Mouse (Mus musculus): ENCODE data around the gene Cabcoco1.

The Cabcoco1 gene

DNA sequence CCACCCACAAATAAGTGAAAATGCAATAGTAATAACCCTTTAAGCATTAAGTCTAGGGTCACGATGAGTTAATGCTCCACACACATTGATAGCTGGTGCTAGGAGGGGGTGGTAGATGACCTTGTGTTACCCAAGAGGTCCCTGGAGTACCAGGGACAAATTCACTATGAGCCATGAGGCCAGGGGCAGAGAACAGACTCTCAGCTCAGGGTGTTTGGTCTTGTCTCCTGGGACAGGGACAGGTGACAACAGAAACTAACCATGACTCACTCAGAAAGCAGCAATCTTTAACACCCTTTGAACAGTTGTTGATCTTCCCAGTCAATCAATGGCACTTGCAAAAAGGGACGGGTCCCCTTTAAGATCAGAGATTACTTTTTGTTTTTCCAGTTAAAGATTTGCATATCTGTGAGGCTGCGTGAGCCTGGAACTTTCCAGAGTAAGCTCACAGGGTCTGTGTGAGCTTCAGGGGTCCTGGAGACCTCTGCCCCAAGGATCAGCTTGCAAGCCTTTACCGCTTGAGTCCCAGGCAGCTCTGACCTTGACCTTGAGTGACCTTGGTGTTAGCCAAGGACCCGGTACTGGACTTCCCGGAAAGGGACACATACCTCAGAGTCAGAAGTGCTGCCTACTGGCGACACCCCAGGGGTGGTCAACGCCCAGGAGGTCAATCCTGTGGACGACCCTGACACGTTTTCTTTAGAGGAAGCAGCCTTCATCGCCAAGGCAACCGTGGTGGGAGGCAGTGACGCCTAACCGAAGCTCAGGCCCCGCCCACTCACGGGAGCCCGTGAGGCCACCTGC, at the start of gene Cabcoco1:
Gene Cabcoco1, minus strand, starts transcription at position 758 of the 804 bp plus-strand sequence.
- no peak for DNase-seq (ENCODE audit: extremely low spot score, low read depth, low spot score)

GRCm38 (mm10) chr10:68589530-68590252, 48.0 kb upstream of the Cabcoco1 start:
- no peak for DNase-seq (ENCODE audit: extremely low spot score, low read depth, low spot score)

DNA sequence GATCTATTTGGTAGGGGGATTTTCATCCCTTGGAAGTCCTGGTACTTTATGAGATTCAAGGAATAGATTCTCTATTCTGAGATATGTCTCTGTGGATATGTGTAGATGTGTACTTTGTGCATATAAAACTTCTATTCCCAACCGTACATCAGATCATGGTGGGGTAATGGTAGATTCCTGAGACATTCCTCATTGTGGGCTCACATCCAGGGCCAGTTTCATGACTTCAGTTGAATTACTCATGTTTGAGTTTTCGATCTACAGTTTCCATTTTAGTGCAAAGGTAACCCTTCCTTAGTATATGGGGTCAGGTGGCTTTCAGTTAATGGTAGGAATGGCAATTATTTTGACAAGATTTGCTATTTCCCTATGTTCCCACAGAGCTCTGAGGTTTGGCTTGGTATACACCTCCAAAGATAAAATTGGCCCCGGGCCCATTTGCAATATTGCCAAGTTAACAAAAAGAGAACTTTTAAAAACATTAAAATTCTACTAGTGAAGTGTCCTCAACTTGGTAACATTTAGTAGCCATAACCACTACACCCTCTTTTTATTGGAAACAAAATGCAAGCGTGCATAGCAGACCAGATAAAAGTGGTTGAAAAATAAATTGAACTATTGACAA, 45.8 kb upstream of the Cabcoco1 start:
- no peak for DNase-seq (ENCODE audit: extremely low spot score, low read depth, low spot score)

GRCm38 (mm10) chr10:68577321-68577720, 35.6 kb upstream of the Cabcoco1 start:
- no peak for DNase-seq (ENCODE audit: extremely low spot score, low read depth, low spot score)

GRCm38 (mm10) chr10:68568172-68568571, 26.5 kb upstream of the Cabcoco1 start:
- DNase-seq (ENCODE audit: extremely low spot score, low read depth, low spot score): no peak

GRCm38 (mm10) chr10:68562344-68562743, 20.6 kb upstream of the Cabcoco1 start:
- DNase-seq (ENCODE audit: extremely low spot score, low read depth, low spot score): no peak

GRCm38 (mm10) chr10:68558828-68559219, 17.1 kb upstream of the Cabcoco1 start:
- no peak for DNase-seq (ENCODE audit: extremely low spot score, low read depth, low spot score)

DNA sequence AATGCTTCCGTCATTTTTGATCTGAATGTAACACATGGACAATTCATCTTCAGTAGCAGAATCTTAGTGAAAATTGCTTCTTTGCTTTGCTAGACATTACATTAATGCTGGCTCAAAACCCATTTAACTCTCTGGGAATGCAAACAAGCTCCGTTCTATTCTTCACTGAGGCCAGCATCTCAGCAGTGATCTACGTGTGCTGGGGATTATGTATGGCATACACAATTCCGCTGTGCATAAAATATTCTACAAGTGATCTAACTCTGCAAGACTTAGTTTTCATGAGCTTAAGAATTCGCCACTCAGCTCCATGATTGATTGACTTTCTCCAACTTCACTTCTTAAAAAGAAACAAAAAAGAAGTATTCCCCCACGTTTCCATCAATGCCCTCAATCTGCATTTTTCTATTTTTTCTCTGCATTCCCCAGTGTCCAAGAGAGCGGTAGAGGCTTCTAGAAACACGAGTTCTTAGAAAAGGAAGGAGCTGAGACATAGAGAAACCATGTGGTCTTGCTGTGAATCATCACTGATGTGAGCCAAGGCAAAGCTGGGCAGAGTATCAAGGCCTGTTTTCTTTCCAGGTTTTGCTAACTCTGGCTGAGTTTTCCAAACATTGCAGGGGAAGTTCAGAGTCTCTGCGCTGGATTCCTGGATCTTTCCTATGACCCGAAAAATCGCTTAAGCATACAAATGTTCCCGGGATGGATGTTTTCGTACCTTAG, 16.6 kb upstream of the Cabcoco1 start:
- DNase-seq (ENCODE audit: extremely low spot score, low read depth, low spot score): no peak

GRCm38 (mm10) chr10:68553677-68554076, 12.0 kb upstream of the Cabcoco1 start:
- DNase-seq (ENCODE audit: extremely low spot score, low read depth, low spot score): no peak

DNA sequence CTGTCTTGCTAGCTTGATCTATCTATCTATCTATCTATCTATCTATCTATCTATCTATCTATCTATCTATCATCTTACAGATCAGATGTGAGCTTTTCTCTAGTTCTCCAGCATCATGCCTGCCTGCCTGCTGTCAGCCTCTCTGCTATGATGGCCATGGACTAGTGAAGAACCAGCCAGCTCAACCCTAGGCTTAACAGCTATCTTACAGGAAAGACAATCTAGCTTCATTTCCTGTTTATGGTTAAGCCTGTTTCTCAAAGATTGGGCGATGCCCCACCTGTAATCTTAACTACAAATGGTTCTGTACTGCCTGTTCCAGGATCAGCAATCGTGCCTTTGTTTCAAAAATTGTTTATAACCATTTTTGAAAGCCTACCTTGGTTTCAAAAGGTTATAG, 10.9 kb upstream of the Cabcoco1 start:
- no peak for DNase-seq (ENCODE audit: extremely low spot score, low read depth, low spot score)

DNA sequence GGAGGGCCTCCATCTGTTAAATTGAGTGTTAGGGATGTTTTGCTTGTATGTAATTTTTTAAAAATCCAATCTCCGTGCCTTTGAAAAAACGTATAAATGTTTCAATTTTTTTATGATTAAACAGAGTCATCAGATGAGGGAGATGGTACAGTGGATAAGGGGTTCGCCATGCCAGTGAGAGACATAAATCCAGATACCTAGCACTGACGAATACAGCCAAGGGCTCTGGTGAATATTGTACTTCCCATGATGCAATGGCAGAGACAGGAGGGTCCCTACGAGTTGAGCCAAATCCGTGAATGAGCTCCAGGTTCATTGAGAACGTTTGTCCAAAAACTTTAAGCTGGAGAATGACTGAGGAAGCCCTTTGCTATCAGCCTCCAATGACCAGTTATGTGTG, 9.6 kb upstream of the Cabcoco1 start:
- no peak for DNase-seq (ENCODE audit: extremely low spot score, low read depth, low spot score)

GRCm38 (mm10) chr10:68550668-68551267, 9.1 kb upstream of the Cabcoco1 start:
- no peak for DNase-seq (ENCODE audit: extremely low spot score, low read depth, low spot score)

GRCm38 (mm10) chr10:68543107-68543506, 1.4 kb upstream of the Cabcoco1 start:
- no peak for DNase-seq (ENCODE audit: extremely low spot score, low read depth, low spot score)

GRCm38 (mm10) chr10:68541943-68542420, 286 bp upstream of the Cabcoco1 start:
- DNase-seq (ENCODE audit: extremely low spot score, low read depth, low spot score): no peak

GRCm38 (mm10) chr10:68540612-68541011, 1.1 kb downstream of the Cabcoco1 start:
- DNase-seq (ENCODE audit: extremely low spot score, low read depth, low spot score): no peak

- no peak for DNase-seq (ENCODE audit: extremely low spot score, low read depth, low spot score)
Observed at GRCm38 (mm10) chr10:68537261-68537950, 4.3 kb downstream of the Cabcoco1 start.

- DNase-seq (ENCODE audit: extremely low spot score, low read depth, low spot score): no peak
Observed at GRCm38 (mm10) chr10:68529364-68530049, 12.2 kb downstream of the Cabcoco1 start.

GRCm38 (mm10) chr10:68528958-68529357, 12.7 kb downstream of the Cabcoco1 start:
- DNase-seq (ENCODE audit: extremely low spot score, low read depth, low spot score): no peak

DNA sequence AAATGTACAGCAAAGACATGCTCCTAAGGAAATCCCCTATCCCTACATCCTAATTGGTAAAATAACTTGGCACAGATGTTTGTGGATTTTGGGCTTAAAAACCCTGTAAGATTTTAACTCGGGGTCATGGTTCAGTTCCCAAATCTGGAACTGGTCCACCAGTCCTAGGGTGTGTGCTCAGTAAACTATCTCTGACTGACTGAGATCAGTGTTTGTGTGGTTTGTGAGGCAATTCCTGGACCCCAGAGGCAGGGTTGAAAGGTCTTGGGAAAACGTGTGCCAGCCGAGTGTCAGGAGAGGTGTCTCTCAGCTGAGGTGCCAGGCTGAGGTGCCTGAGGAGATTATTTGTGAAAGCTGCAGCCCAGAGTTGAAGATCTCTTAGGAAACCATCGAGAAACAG, 19.6 kb downstream of the Cabcoco1 start:
- no peak for DNase-seq (ENCODE audit: extremely low spot score, low read depth, low spot score)

Measured in hindlimb bud, embryonic 11.5 days (tissue).